Mouse (Mus musculus) hindbrain, embryonic 12.5 days (tissue): ENCODE results near the gene Itga2b. TPM values are rescaled to one million over a fixed set of nuclear protein-coding genes. Genes with fewer than 3 reads are reported as not detected.
A peak's percentile ranks its signal among the peaks of the same experiment; 100 is the strongest.

ENCODE experiments used
- ATAC-seq: fragments of 200-750 bp; cut with Nextera tagmentation; 2 replicates; pipeline ENCODE4 v1.8.0; 2017; ENCODE audit warnings: moderate TSS enrichment; ENCODE audit not compliant: low FRiP score
- H3K27ac ChIP-seq: fragments of 300-500 bp; sonication (generic); 2 replicates; pipeline ENCODE4 v1.5.1; 2016; ENCODE audit warnings: mild to moderate bottlenecking
- H3K27me3 ChIP-seq: fragments of 300-500 bp; sonication (generic); 2 replicates; pipeline ENCODE4 v1.6.1; 2016; ENCODE audit warnings: mild to moderate bottlenecking
- H3K36me3 ChIP-seq: fragments of 300-500 bp; sonication (generic); 2 replicates; pipeline ENCODE4 v1.6.1; 2016; ENCODE audit warnings: mild to moderate bottlenecking
- H3K4me1 ChIP-seq: fragments of 300-500 bp; sonication (generic); 2 replicates; pipeline ENCODE4 v1.6.1; 2016
- H3K4me2 ChIP-seq: fragments of 300-500 bp; sonication (generic); replicated peaks from 2 replicates; pipeline ENCODE4 v1.6.1; 2016; ENCODE audit warnings: mild to moderate bottlenecking
- H3K4me3 ChIP-seq: fragments of 300-500 bp; sonication (generic); 2 replicates; pipeline ENCODE4 v1.5.1; 2016; ENCODE audit warnings: mild to moderate bottlenecking
- H3K9ac ChIP-seq: fragments of 300-500 bp; sonication (generic); 2 replicates; pipeline ENCODE4 v1.6.1; 2016; ENCODE audit warnings: mild to moderate bottlenecking, moderate library complexity
- H3K9me3 ChIP-seq: fragments of 300-500 bp; sonication (generic); replicated peaks from 2 replicates; pipeline ENCODE4 v1.6.1; 2016; ENCODE audit warnings: mild to moderate bottlenecking
- WGBS: fragments of 180-500 bp; shearing (Covaris S2); methylation state at CpG from one replicate; pipeline ENCODE4 v1.1.7; 2016; 5-methylcytosine and 5-hydroxymethylcytosine counted together
- polyA plus RNA-seq: library from polyadenylated mRNA; unstranded; fragments of >200 nt; fragmentation: Nextera tagmentation; extraction: Ambion mirVana; gene quantifications from 2 replicates; pipeline ENCODE4 v1.2.1, GENCODE M21; 2016

Itga2b gene
- polyA plus RNA-seq, 1 experiment from 2014 or later: 7.1 TPM

DNA sequence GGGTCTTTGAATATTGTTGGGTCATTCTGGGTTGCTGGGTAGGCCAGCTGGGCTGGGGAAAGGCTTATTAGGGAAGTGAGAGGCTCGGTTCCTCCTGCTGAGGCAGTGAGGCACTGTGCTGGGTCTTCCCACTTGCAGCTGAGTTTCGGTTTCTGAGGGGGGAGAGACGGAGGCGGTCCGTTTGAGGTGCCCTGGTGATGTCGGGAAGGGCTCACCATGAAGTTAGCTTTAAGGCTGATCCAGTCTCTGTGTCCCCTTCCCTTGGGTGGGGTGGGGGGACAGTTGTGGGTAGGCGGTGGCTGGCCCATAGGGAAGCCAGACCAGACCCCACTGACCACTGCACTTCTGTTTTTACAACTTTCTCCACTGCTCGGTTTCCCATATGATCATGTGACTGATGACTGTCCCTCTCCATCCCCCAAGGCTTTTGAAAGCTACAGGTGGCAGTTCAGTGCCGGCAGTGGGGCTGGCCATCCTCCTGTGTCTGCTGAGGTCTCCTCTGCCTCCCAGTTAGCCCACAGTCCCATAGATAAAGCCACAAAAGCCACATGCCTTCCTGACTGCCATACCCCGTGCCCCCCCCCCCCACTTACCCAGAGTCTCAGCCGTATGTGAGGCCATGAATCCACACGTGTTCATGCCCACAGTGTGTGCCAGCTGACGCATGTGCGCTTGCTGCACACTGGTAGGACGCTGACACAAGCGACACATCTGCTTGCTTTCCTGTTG is 37.6 kb downstream of the Itga2b start:
- H3K9me3 ChIP-seq: no peaks in the 10 kb centered on the region
- peaks cover 25% of the 10 kb centered on the region for H3K36me3 ChIP-seq
- peaks cover 39% of the 10 kb centered on the region for H3K4me1 ChIP-seq
- no peak overlapping the region for H3K27ac ChIP-seq
- 0 out of 2 replicates have a peak, but pooled peaks cover 8% of the 10 kb centered on the region for H3K27me3 ChIP-seq
- no peak overlapping the region for H3K4me3 ChIP-seq
- H3K4me2 ChIP-seq: 0 out of 2 replicates have a peak overlapping the region, but pooled peaks have one; percentile 6
- H3K9ac ChIP-seq: no peak overlapping the region
- WGBS: 61% methylated on average over 16 of the region's 16 CpGs
- ATAC-seq: no peak

DNA sequence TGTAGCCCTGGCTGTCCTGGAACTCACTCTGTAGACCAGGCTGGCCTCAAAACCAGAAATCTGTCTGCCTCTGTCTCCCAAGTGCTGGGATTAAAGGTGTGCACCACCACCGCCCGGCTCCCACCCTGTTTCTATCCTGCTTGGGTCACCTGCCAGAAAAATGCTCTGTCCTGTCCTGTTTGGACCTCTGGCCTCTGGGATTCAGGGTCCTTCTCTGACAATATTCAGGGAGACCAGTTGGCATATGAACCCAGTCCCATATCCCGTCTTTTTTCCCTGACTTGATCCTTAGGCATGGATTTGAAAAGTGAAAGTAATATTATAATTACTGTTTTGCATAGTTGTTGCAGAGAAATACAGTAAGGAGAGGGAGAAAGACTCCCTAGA is 38.2 kb downstream of the Itga2b start:
- Histone ChIP-seq H3K9me3 (no peaks in the 10 kb centered on the region), H3K4me1 (peaks cover 34% of the 10 kb centered on the region), H3K4me3 (no peak overlapping the region), H3K36me3 (peaks cover 19% of the 10 kb centered on the region), H3K4me2 (no peak overlapping the region), H3K27me3 (0 out of 2 replicates have a peak, but pooled peaks cover 8% of the 10 kb centered on the region), H3K9ac (no peak overlapping the region), H3K27ac (no peak overlapping the region)
- 78% methylated on average over 3 of the region's 3 CpGs for WGBS
- no peak for ATAC-seq

DNA sequence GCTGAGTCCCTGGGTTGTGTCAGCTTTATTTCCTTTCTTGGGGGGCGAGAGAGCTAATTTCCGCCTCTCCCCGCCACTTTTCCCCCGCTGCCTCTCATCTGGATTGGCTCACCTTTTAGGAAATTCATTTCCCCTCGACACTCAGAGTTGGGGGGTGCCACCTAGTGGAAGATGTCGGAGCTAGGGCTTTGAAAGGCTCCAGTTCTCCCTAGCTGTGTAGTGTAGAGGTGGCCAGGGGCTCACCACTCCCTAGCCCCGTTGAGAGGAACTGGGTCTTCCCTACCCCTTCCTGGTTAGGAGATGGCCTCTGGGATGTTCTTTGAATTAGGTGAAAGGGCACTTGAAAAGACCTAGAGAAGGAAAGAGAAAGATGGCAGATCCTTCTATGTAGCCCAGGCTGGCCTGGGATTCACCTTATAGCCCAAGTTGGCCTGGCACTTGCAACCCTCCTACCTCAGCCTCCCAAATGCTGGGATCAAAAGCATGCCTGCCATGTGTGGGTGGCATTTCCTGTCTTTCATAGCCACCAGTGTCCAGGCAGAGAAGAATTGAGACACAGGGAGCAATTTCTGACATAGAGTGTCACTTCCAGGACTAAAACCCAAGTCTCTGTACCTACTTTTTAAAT is 38.8 kb downstream of the Itga2b start:
- H3K9ac ChIP-seq: peak overlapping the region; percentile 63; the same call in 1 of the 2 replicates
- H3K27ac ChIP-seq: peak overlapping the region; percentile 71
- peaks cover 31% of the 10 kb centered on the region for H3K4me1 ChIP-seq
- H3K4me3 ChIP-seq: peak overlapping the region; percentile 55
- ATAC-seq: peak; percentile 44; the same call in 1 of the 2 replicates
- H3K4me2 ChIP-seq: peak overlapping the region; percentile 89
- H3K27me3 ChIP-seq: 0 out of 2 replicates have a peak, but pooled peaks cover 10% of the 10 kb centered on the region
- peaks cover 15% of the 10 kb centered on the region for H3K36me3 ChIP-seq
- 2% methylated on average over 7 of the region's 7 CpGs for WGBS
- H3K9me3 ChIP-seq: no peaks in the 10 kb centered on the region

DNA sequence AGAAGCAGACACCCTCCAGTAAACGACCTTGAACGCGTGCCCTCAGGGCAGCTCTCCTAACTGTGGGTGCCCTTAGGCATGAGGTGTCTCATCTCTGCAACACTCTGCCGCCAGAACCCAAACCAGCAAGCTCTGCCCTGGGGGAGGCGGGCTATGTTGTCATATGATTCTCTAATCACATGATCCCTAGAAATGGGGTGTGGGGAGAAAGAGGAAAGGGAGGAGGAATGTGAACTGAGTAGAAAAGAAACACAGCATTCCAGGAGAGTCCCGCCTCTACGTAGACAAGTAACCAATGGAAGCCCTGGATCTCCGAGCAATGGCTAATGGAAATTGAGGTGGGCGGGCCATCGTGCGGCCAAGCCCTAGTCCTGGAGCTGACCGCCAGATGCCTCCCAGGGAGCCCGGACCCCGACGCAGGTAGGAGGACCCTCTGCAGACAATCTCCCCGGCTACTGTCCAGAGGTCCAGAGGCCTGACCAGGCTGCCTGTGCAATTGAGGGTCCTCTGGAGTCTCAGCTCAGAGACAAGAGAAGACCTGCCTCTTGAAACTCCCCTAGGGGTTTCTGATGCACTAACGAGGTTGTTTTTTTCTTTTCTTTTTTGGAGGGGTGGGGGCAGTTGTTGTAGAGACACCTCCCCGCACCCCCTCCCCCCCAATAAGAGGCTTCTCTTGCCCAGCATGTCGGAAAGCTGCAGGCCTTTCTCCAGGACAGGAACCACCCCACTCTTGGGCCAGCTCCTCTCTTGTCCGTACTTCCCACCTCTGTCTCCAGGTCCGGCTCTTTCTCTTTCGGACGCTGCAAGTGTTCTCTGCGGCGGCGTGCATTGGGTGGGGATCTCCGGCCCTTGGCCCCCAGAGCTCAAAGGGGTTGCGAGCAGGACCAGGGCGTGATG is 39.6 kb downstream of the Itga2b start, which contains the start of gene Grn:
TSS of gene Grn (plus strand) at position 195 of the 897 bp plus-strand sequence.
- H3K4me3 ChIP-seq: peak within 1 kb of the TSS; percentile 55
- peak within 1 kb of the TSS; percentile 71 for H3K27ac ChIP-seq
- H3K4me2 ChIP-seq: peak within 1 kb of the TSS; percentile 89
- peaks cover 25% of the 10 kb centered on the region for H3K4me1 ChIP-seq
- 0 out of 2 replicates have a peak, but pooled peaks cover 10% of the 10 kb centered on the region for H3K27me3 ChIP-seq
- H3K9me3 ChIP-seq: no peaks in the 10 kb centered on the region
- under 1% methylated on average over 29 of the region's 29 CpGs for WGBS
- ATAC-seq: peak; percentile 83
- H3K9ac ChIP-seq: peak within 1 kb of the TSS; percentile 63
- peaks cover 7% of the 10 kb centered on the region for H3K36me3 ChIP-seq

DNA sequence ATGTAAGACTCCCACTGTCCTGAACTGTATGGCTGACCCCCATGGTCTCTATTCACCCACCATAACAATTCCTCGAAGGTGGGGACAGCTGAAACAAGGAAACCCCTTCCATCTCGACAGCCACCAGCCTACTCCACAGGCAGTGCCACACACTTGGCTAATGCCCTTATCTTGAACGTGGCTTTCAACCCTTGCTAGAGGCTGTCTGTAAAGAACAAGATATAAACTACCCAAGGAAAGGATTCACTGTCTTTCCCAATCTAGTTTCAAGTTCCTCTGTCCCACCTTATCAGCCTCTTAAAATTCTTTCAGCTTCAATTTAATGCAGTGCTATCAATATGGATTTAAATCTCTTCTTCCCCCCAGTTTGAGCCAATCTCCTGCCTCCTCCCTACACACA is 40.4 kb downstream of the Itga2b start:
- H3K27ac ChIP-seq: 0 out of 2 replicates have a peak overlapping the region, but pooled peaks have one; percentile 30

DNA sequence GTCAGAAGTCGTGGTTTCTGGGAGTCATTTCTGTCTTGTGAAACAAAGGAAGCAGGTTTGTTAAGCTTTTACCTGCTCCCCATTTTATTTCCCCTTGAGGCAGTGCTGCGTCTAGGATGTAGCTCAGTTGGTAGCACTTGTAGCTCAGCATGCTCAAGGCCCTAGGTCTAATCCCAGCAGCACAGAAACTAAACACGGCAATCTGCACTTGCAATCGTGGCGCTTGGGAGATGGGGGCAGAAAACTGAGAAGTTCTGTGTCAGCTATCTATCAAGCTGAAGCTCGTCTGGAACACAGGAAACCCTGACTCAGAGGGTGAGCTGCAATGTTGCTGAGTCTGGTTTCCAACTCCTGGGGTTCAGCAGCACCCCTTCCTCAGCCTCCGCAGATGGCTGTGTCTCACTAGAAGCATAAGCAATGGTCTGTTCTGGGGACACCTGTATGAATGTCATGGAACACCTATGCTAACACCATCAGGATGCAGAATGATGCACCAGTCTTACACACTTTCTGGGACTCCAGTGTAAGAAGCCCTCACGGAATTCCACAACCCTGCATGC is 40.9 kb downstream of the Itga2b start:
- H3K4me3 ChIP-seq: 0 out of 2 replicates have a peak overlapping the region, but pooled peaks have one; percentile 55
- no peaks in the 10 kb centered on the region for H3K9me3 ChIP-seq
- no peak for ATAC-seq
- H3K9ac ChIP-seq: no peak overlapping the region
- H3K4me1 ChIP-seq: peaks cover 19% of the 10 kb centered on the region
- no peaks in the 10 kb centered on the region; the same call in 1 of the 2 replicates for H3K36me3 ChIP-seq
- H3K27ac ChIP-seq: no peak overlapping the region
- H3K4me2 ChIP-seq: no peak overlapping the region
- WGBS: 72% methylated on average over 8 of the region's 8 CpGs
- 0 out of 2 replicates have a peak, but pooled peaks cover 13% of the 10 kb centered on the region for H3K27me3 ChIP-seq

More for the DNA sequence above, 40.4 kb downstream of the Itga2b start:
- Histone ChIP-seq H3K27me3 (0 out of 2 replicates have a peak, but pooled peaks cover 10% of the 10 kb centered on the region), H3K4me2 (peak overlapping the region; percentile 89), H3K4me3 (peak overlapping the region; percentile 55), H3K9me3 (no peaks in the 10 kb centered on the region), H3K9ac (peak overlapping the region; percentile 54), H3K4me1 (peaks cover 21% of the 10 kb centered on the region), H3K36me3 (no peaks in the 10 kb centered on the region; the same call in 1 of the 2 replicates)
- ATAC-seq: no peak
- 54% methylated on average over 3 of the region's 3 CpGs for WGBS

DNA sequence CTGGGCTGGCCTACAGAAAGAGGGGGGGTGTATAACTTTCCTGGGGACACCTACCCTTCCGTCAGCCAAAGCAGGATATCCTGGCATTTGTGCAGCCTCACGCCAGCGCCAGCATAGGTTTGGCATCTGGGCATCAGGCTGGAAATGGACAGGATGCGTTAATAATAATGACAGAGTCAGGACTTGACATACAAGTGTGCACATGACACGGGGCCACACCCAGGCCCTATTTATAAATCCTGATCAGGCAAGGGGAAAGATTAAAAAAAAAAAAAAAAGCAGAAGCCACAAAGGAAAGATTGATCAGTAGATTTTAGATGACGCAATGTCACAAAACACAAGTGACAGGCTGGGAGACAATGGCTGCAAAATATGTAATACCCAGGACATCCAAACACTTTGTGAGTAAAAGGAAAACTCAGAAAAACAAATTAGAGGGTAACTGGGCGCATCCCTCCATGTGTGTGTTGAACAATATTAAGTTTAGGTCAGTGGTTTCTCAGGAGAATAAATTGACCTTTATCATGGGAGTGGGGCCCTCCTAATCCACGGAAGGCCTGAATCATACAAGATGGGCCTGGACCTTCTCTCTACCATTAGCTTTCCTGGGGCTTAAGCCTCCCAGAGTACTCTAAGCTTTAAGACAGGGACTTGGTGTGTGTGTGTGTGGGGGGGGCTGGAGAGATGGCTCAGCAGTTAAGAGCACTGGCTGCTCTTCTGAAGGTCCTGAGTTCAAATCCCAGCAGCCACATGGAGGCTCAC is 44.2 kb downstream of the Itga2b start:
- WGBS: 88% methylated on average over 8 of the region's 8 CpGs
- Histone ChIP-seq H3K4me3 (no peak overlapping the region), H3K9ac (no peak overlapping the region), H3K4me2 (no peak overlapping the region), H3K9me3 (no peaks in the 10 kb centered on the region), H3K27me3 (0 out of 2 replicates have a peak, but pooled peaks cover 13% of the 10 kb centered on the region), H3K36me3 (no peaks in the 10 kb centered on the region), H3K4me1 (peaks cover 9% of the 10 kb centered on the region), H3K27ac (no peak overlapping the region)
- ATAC-seq: no peak

DNA sequence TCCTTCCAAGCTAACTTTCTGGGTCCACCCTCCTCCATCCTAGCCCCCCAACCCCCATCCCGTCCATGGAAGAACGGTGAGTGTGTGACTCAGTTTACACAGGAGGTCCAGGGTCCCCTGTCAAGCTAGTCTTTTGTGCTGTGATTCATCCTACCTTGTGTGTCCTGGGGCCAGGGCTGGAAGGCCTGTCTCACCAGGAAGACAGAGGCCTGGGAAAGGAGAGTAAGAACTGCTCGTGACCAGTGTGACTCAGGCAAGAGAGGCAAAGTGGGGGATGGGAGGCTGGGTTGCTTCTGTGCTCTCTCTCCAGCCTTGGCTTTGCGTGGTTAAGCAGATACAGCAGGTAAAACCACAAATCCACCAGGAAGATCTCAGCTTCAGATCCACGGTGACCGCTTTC is 45.3 kb downstream of the Itga2b start:
- ATAC-seq: no peak

DNA sequence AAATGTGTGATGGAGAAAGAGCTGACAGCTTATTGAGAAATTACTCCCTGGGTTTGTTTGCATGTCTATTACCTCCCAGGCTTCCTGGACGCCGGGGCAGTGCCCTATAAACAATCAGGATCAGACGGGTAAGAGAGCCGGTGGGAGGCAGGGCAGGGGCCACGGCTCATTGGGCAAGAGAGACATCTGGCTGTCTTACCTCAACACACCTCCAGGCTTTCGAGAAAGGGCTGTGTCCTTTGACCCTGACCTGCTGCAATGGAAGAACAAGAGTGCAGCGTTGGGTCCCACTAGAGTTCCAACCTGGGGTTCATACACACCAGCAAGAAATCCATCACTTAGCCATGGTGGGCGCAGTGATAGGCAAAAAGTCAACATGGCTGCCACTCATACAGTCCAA is 48.4 kb downstream of the Itga2b start:
- WGBS: 69% methylated on average over 8 of the region's 8 CpGs
- no peak overlapping the region for H3K27ac ChIP-seq
- no peak overlapping the region for H3K4me2 ChIP-seq
- no peaks in the 10 kb centered on the region for H3K36me3 ChIP-seq
- H3K27me3 ChIP-seq: 0 out of 2 replicates have a peak, but pooled peaks cover 6% of the 10 kb centered on the region
- no peaks in the 10 kb centered on the region for H3K4me1 ChIP-seq
- H3K9ac ChIP-seq: no peak overlapping the region
- H3K4me3 ChIP-seq: no peak overlapping the region
- 0 out of 2 replicates have a peak, but pooled peaks cover 4% of the 10 kb centered on the region for H3K9me3 ChIP-seq
- no peak for ATAC-seq

More for the DNA sequence above, 45.3 kb downstream of the Itga2b start:
- WGBS: 74% methylated on average over 6 of the region's 6 CpGs
- 0 out of 2 replicates have a peak, but pooled peaks cover 3% of the 10 kb centered on the region for H3K4me1 ChIP-seq
- 0 out of 2 replicates have a peak, but pooled peaks cover 2% of the 10 kb centered on the region for H3K9me3 ChIP-seq
- H3K9ac ChIP-seq: no peak overlapping the region
- no peak overlapping the region for H3K4me3 ChIP-seq
- 0 out of 2 replicates have a peak, but pooled peaks cover 13% of the 10 kb centered on the region for H3K27me3 ChIP-seq
- no peaks in the 10 kb centered on the region for H3K36me3 ChIP-seq
- no peak overlapping the region for H3K27ac ChIP-seq
- no peak overlapping the region for H3K4me2 ChIP-seq

DNA sequence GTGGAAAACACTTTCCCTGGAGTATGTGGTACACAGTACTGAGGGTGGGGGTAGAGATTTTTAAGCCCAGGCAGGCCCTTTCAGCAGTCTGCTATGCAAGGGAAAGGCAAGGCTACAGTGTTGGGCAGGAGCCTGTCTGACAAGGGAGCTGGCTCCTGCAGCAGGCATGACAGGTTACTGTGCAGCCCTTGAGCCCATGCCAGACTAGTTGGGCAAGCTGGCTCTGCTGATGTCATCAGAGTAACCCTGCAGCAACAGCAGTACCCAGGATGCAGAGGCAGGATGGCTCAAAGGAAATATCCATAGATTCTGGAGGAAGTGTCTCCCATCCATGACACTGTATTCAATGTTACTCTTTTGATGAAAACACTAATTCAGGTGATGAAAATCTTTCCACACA is 51.0 kb downstream of the Itga2b start:
- no peaks in the 10 kb centered on the region for H3K36me3 ChIP-seq
- H3K4me2 ChIP-seq: no peak overlapping the region
- no peak for ATAC-seq
- no peaks in the 10 kb centered on the region for H3K27me3 ChIP-seq
- 0 out of 2 replicates have a peak, but pooled peaks cover 4% of the 10 kb centered on the region for H3K9me3 ChIP-seq
- H3K4me1 ChIP-seq: no peaks in the 10 kb centered on the region
- H3K27ac ChIP-seq: no peak overlapping the region
- H3K9ac ChIP-seq: no peak overlapping the region
- H3K4me3 ChIP-seq: no peak overlapping the region

DNA sequence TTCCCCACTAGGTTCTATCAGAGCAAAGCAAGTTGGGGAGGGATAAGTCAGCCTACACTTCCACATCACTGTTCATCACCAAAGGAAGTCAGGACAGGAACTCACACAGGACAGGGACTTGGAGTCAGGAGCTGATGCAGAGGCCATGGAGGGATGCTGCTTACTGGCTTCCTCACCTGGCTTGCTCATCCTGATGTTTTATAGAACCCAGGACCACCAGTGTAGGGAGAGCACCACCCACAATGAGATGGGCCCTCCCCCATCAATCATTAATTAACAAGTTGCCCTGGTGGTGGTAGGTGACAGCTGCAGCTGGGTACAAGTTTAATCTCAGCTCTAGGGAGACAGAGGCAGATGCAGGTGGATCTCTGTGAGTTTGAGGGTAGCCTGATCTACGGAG is 52.8 kb downstream of the Itga2b start:
- Histone ChIP-seq H3K9me3 (0 out of 2 replicates have a peak, but pooled peaks cover 4% of the 10 kb centered on the region), H3K27ac (no peak overlapping the region), H3K4me2 (no peak overlapping the region), H3K9ac (no peak overlapping the region), H3K27me3 (0 out of 2 replicates have a peak, but pooled peaks cover 5% of the 10 kb centered on the region), H3K4me3 (no peak overlapping the region), H3K36me3 (no peaks in the 10 kb centered on the region), H3K4me1 (no peaks in the 10 kb centered on the region)
- WGBS: 60% methylated on average over 1 of the region's 1 CpGs
- ATAC-seq: no peak
